Mouse (Mus musculus) embryonic facial prominence, embryonic 11.5 days (tissue): Measurements from ENCODE around the gene Gle1. TPM values are rescaled to one million over a fixed set of nuclear protein-coding genes. Genes with fewer than 3 reads are reported as not detected.
"Not testable (repeated sequence)": the region's sequence is repeated elsewhere in the genome, so short reads cannot be mapped to it uniquely, and the experiment has no call there.

Experiments used
- ATAC-seq: fragments of 200-750 bp; cut with Nextera tagmentation; replicated peaks from 2 replicates; pipeline ENCODE4 v1.8.0; 2017; ENCODE audit warnings: low read depth; ENCODE audit not compliant: insufficient number of reproducible peaks, low FRiP score, low TSS enrichment
- DNase-seq: peaks from one replicate; pipeline ENCODE4 v3.0.0-alpha.2; 2015; ENCODE audit warnings: low spot score
- H3K27ac ChIP-seq: fragments of 300-500 bp; sonication (generic); replicated peaks from 2 replicates; pipeline ENCODE4 v1.5.1; 2014; ENCODE audit warnings: mild to moderate bottlenecking, low read depth, low read length, control low read depth
- H3K27me3 ChIP-seq: fragments of 300-500 bp; sonication (generic); 2 replicates; pipeline ENCODE4 v1.6.1; 2014; ENCODE audit warnings: mild to moderate bottlenecking, low read length, moderate library complexity, mixed read lengths; ENCODE audit not compliant: control insufficient read depth, insufficient read depth
- H3K36me3 ChIP-seq: fragments of 300-500 bp; sonication (generic); replicated peaks from 2 replicates; pipeline ENCODE4 v1.6.1; 2014; ENCODE audit warnings: low read depth, mild to moderate bottlenecking, low read length, moderate library complexity, mixed read lengths; ENCODE audit not compliant: control insufficient read depth, insufficient read depth
- H3K4me1 ChIP-seq: fragments of 300-500 bp; sonication (generic); 2 replicates; pipeline ENCODE4 v1.6.1; 2014; ENCODE audit warnings: low read length, mixed read lengths; ENCODE audit not compliant: control insufficient read depth, insufficient read depth
- H3K4me2 ChIP-seq: fragments of 300-500 bp; sonication (generic); 2 replicates; pipeline ENCODE4 v1.6.1; 2014; ENCODE audit warnings: low read depth, mild to moderate bottlenecking, control low read depth, low read length, moderate library complexity
- H3K4me3 ChIP-seq: fragments of 300-500 bp; sonication (generic); 2 replicates; pipeline ENCODE4 v1.5.1; 2014; ENCODE audit warnings: low read depth, low read length, control low read depth
- H3K9ac ChIP-seq: fragments of 300-500 bp; sonication (generic); replicated peaks from 2 replicates; pipeline ENCODE4 v1.6.1; 2014; ENCODE audit warnings: mild to moderate bottlenecking, control low read depth, low read length
- H3K9me3 ChIP-seq: fragments of 300-500 bp; sonication (generic); replicated peaks from 2 replicates; pipeline ENCODE4 v1.6.1; 2016; ENCODE audit warnings: mild to moderate bottlenecking, low read length, inconsistent platforms, mixed read lengths; ENCODE audit not compliant: control insufficient read depth
- WGBS: fragments of 180-500 bp; shearing (Covaris S2); extraction: QIAGEN DNeasy Blood & Tissue Kit; methylation state at CpG from one replicate; pipeline ENCODE4 v1.1.7; 2014; 5-methylcytosine and 5-hydroxymethylcytosine counted together
- polyA plus RNA-seq: library from polyadenylated mRNA; unstranded; fragments of >200 nt; fragmentation: Nextera tagmentation; extraction: Ambion mirVana; gene quantifications from 2 replicates; pipeline ENCODE4 v1.2.1, GENCODE M21; 2014

Gene Gle1
- polyA plus RNA-seq, 1 experiment from 2014 or later, result 56.8 TPM

DNA sequence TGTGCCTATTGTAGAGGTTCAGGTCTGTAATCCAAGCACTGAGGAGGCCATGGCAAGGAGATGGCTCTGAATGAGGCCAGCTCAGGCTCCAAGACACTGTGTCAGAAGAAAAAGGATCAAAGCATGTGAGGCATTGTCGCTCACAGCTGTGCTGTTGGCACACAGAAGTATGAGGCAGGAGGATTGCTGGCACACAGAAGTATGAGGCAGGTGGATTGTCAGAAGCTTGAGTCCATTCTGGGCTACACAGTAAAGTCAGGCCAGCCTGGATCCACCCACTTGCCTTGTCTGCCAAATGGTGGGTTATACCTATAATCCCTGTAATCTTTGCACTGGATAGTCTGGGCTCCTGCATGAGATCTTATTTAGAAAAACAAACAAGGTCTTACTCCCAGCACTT lies 37.1 kb upstream of the Gle1 start:
- peaks cover 5% of the 10 kb centered on the region for H3K36me3 ChIP-seq
- WGBS, result 100% methylated on average over 1 of the region's 1 CpGs
- H3K4me3 ChIP-seq, result no peak overlapping the region
- DNase-seq (no peak), ATAC-seq (no peak)
- no peak overlapping the region for H3K9ac ChIP-seq
- no peak overlapping the region for H3K27ac ChIP-seq
- H3K27me3 ChIP-seq, result no peaks in the 10 kb centered on the region
- H3K4me2 ChIP-seq, result no peak overlapping the region
- H3K4me1 ChIP-seq, result no peaks in the 10 kb centered on the region
- no peaks in the 10 kb centered on the region for H3K9me3 ChIP-seq

DNA sequence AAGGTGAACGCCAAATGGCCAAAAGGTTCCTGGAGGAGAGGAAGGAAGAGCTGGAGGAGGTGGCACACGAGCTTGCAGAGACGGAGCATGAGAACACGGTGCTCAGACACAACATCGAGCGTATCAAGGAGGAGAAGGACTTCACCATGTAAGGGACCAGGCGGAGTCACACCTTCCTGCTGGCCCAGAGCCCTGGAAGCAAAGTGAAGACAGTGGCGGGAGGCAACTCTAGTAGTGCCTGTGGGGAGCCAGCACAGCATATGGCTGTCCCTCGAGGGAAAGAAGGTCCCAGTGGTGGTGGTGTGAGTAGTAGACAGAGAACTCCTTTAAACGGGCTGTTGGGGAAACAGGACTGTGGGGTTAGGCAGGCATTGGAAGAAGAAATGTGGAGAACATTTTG lies 33.0 kb upstream of the Gle1 start:
- WGBS, result 86% methylated on average over 10 of the region's 10 CpGs
- DNase-seq, result no peak
- Histone ChIP-seq H3K27me3 (no peaks in the 10 kb centered on the region), H3K4me3 (no peak overlapping the region), H3K9me3 (no peaks in the 10 kb centered on the region), H3K36me3 (peaks cover 23% of the 10 kb centered on the region), H3K4me1 (no peaks in the 10 kb centered on the region), H3K27ac (no peak overlapping the region), H3K9ac (no peak overlapping the region), H3K4me2 (no peak overlapping the region)
- ATAC-seq, result no peak

DNA sequence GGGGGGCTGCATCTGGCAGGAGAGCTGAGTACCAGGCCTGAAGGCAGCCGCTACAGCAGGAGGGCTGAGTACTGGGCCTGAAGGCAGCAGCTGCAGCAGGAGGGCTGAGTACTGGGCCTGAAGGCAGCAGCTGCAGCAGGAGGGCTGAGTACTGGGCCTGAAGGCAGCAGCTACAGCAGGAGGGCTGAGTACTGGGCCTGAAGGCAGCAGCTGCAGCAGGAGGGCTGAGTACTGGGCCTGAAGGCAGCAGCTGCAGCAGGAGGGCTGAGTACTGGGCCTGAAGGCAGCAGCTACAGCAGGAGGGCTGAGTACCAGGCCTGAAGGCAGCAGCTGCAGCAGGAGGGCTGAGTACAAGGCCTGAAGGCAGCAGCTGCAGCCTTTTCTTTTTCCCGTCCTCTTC lies 27.1 kb upstream of the Gle1 start:
- WGBS, result 75% methylated on average over 2 of the region's 2 CpGs
- not testable (repeated sequence) for ATAC-seq, H3K4me1 ChIP-seq, H3K27ac ChIP-seq, H3K4me3 ChIP-seq, H3K27me3 ChIP-seq, DNase-seq, H3K4me2 ChIP-seq, H3K9me3 ChIP-seq, H3K9ac ChIP-seq
- peaks cover 21% of the 10 kb centered on the region for H3K36me3 ChIP-seq

DNA sequence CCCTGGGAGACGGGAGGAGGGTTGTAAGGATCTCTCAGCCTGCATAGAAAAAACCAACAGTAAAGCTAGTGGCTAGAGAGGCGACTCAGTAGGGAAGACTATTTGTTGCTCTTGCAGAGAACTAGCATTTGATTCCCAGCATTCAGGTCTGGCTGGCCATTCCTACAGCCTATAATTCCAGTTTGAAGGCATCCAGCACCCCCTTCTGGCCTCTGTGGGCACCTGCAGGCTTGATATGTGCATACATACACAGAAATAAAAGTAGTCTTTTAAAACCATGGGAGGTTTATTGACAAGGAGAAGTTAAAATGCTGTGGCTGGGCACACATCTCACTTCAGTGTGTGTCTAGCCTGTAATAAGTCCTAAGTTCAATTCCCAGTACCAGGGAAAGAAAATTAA lies 25.2 kb upstream of the Gle1 start:
- Histone ChIP-seq H3K9me3 (no peaks in the 10 kb centered on the region), H3K9ac (no peak overlapping the region), H3K36me3 (peaks cover 12% of the 10 kb centered on the region), H3K4me2 (no peak overlapping the region), H3K4me1 (no peaks in the 10 kb centered on the region), H3K27me3 (no peaks in the 10 kb centered on the region), H3K27ac (no peak overlapping the region), H3K4me3 (no peak overlapping the region)
- DNase-seq (peak; percentile 31), ATAC-seq (no peak)
- WGBS, result 81% methylated on average over 2 of the region's 2 CpGs

DNA sequence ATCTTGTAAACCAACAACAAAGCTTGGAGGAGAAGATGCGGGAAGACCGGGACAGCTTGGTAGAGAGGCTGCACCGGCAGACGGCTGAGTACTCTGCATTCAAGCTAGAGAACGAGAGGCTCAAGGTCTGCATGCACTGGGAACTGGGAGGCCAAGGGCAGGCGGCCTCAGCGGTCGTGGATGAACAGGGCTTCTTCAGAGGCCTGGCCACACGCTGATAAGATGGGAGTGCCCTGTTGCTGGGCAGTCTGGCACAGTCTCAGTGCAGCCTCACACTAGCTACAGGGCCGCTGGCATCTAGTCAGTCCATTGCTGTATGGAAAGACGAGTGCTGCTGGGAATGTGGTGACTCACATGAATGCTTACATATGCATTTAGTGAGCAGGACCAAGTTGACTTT lies 17.6 kb upstream of the Gle1 start:
- 91% methylated on average over 11 of the region's 11 CpGs for WGBS
- Histone ChIP-seq H3K9ac (no peak overlapping the region), H3K27me3 (no peaks in the 10 kb centered on the region), H3K4me3 (no peak overlapping the region), H3K36me3 (peaks cover 14% of the 10 kb centered on the region), H3K4me1 (no peaks in the 10 kb centered on the region), H3K9me3 (no peaks in the 10 kb centered on the region), H3K4me2 (no peak overlapping the region), H3K27ac (no peak overlapping the region)
- no peak for ATAC-seq
- DNase-seq, result no peak

DNA sequence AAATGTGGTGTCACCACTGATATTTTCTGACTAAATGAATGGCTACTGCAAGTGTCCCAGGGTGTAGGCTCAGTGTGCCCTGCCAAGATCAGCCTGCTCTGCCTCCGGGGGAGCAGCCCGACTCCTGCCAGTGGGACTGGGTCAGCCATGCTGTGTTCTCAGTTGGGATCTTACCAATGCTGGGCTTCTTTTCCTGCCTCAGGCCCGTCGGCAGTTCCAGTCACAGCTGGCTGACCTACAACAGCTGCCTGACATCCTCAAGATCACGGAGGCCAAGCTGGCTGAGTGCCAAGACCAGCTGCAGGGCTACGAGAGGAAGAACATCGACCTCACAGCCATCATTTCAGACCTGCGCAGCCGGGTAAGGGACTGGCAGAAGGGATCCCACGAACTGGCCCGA lies 13.2 kb upstream of the Gle1 start:
- 80% methylated on average over 11 of the region's 11 CpGs for WGBS
- H3K36me3 ChIP-seq, result peaks cover 32% of the 10 kb centered on the region
- no peak for ATAC-seq

DNA sequence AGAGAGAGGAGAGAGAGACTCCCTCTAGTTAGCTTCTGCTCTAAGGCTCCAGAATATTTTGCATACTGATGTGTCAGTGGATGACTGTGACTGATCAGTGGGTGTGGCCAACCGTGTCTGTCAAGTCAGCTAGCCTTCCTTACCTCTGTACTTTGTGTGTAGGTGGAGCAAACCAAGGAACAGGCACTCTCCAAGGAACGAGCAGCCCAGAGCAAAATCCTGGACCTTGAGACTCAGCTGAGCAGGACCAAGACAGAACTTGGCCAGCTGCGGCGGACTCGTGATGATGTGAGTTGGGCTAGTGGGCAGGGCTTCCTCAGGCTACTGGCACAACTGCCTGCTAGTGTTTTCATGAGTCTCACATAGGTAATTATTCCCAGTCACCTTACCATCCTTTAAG lies 8.7 kb upstream of the Gle1 start:
- DNase-seq, result no peak
- no peaks in the 10 kb centered on the region for H3K4me1 ChIP-seq
- 89% methylated on average over 5 of the region's 5 CpGs for WGBS
- H3K4me2 ChIP-seq, result no peak overlapping the region
- H3K27me3 ChIP-seq, result no peaks in the 10 kb centered on the region
- H3K4me3 ChIP-seq, result no peak overlapping the region
- no peak overlapping the region for H3K9ac ChIP-seq
- peaks cover 27% of the 10 kb centered on the region for H3K36me3 ChIP-seq
- H3K27ac ChIP-seq, result no peak overlapping the region
- no peaks in the 10 kb centered on the region for H3K9me3 ChIP-seq
- no peak for ATAC-seq

More for the DNA sequence above, 13.2 kb upstream of the Gle1 start:
- Histone ChIP-seq H3K27me3 (no peaks in the 10 kb centered on the region), H3K9ac (no peak overlapping the region), H3K27ac (no peak overlapping the region), H3K9me3 (no peaks in the 10 kb centered on the region), H3K4me1 (no peaks in the 10 kb centered on the region), H3K4me3 (no peak overlapping the region), H3K4me2 (no peak overlapping the region)
- peak; percentile 19 for DNase-seq

DNA sequence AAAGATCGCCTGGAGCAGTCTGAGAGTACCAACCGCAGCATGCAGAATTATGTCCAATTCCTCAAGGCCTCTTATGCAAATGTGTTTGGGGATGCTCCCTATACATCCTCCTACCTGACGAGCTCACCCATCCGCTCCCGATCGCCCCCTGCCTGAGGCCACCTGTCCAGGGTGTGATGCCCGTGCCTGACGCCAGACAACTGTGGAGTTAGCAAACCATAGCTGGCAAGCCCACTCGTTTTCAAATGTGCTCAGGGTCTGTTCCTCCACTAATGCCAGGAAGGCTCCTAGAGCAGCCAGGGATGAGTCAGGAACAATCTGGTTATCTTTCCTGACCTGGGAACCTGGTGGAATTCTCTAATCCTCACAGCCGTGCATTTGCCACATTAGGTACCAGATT lies 4.7 kb upstream of the Gle1 start:
- Histone ChIP-seq H3K27ac (no peak overlapping the region), H3K36me3 (peaks cover 15% of the 10 kb centered on the region), H3K9me3 (no peaks in the 10 kb centered on the region), H3K4me2 (no peak overlapping the region), H3K9ac (no peak overlapping the region), H3K4me1 (no peaks in the 10 kb centered on the region), H3K4me3 (no peak overlapping the region), H3K27me3 (no peaks in the 10 kb centered on the region)
- WGBS, result 86% methylated on average over 10 of the region's 10 CpGs
- DNase-seq (no peak), ATAC-seq (no peak)
